In genomic region chr6:67195148-67195611, GRCm38 (mm10) we compare ENCODE assay signal across 10 mouse cellular contexts. TPM values are rescaled to one million over a fixed set of nuclear protein-coding genes. Genes with fewer than 3 reads are reported as not detected.
DNase-seq lines count a peak whose midpoint lies in the region; ATAC-seq lines count a peak whose summit lies in the region.
"Had no signal": no experiment of that assay in that cellular context is flagged by ENCODE, and none has a peak within 500 bp of the region (broad histone marks: within the 10 kb centered on the region; RNA-seq: fewer than 3 reads in every experiment).

No protein-coding gene starts in this region.

- H3K4me1 ChIP-seq in heart, embryonic 11.5 days (ENCODE audit: control insufficient read depth, insufficient read depth, low read length), result 0 out of 2 replicates have a peak, but pooled peaks cover 5% of the 10 kb centered on the region
- peaks cover 3% of the 10 kb centered on the region; the same call in 1 of the 2 replicates for H3K4me1 ChIP-seq in heart, embryonic 10.5 days
- peaks cover 9% of the 10 kb centered on the region; the same call in 1 of the 2 replicates for H3K4me1 ChIP-seq in neural tube, embryonic 15.5 days
- peaks cover 10% of the 10 kb centered on the region for H3K4me1 ChIP-seq in limb, embryonic 10.5 days

- no peak for ATAC-seq in heart, embryonic 11.5 days (replicated peaks; ENCODE audit: insufficient number of reproducible peaks, low FRiP score, low TSS enrichment)
- ATAC-seq in neural tube, embryonic 15.5 days (ENCODE audit: low FRiP score), result no peak

- no peaks in the 10 kb centered on the region for H3K9me3 ChIP-seq in heart, embryonic 11.5 days (replicated peaks; ENCODE audit: control insufficient read depth, low read length)
- H3K9me3 ChIP-seq in heart, embryonic 10.5 days, result no peaks in the 10 kb centered on the region
- H3K9me3 ChIP-seq in neural tube, embryonic 15.5 days (replicated peaks), result no peaks in the 10 kb centered on the region
- H3K9me3 ChIP-seq in limb, embryonic 10.5 days (replicated peaks), result no peaks in the 10 kb centered on the region

- H3K9ac ChIP-seq in heart, embryonic 11.5 days (ENCODE audit: low read depth, low read length), result no peak overlapping the region
- no peak overlapping the region for H3K9ac ChIP-seq in neural tube, embryonic 15.5 days (replicated peaks)

- WGBS in heart, embryonic 11.5 days (ENCODE audit: insufficient replicate concordance), result 4% methylated on average over 7 of the region's 7 CpGs
- WGBS in heart, embryonic 10.5 days, result 3% methylated on average over 7 of the region's 7 CpGs
- WGBS in neural tube, embryonic 15.5 days, result 18% methylated on average over 7 of the region's 7 CpGs
- WGBS in limb, embryonic 10.5 days, result 7% methylated on average over 7 of the region's 7 CpGs

- no peaks in the 10 kb centered on the region for H3K27me3 ChIP-seq in heart, embryonic 11.5 days (ENCODE audit: control insufficient read depth, insufficient read depth, low read length)
- no peaks in the 10 kb centered on the region for H3K27me3 ChIP-seq in heart, embryonic 10.5 days (ENCODE audit: insufficient read depth, poor library complexity, severe bottlenecking)
- H3K27me3 ChIP-seq in neural tube, embryonic 15.5 days (replicated peaks), result no peaks in the 10 kb centered on the region
- H3K27me3 ChIP-seq in limb, embryonic 10.5 days (ENCODE audit: low read depth, poor library complexity, severe bottlenecking), result no peaks in the 10 kb centered on the region

- H3K36me3 ChIP-seq in heart, embryonic 11.5 days (ENCODE audit: control insufficient read depth, insufficient read depth, low read length), result no peaks in the 10 kb centered on the region
- H3K36me3 ChIP-seq in heart, embryonic 10.5 days, result no peaks in the 10 kb centered on the region
- H3K36me3 ChIP-seq in neural tube, embryonic 15.5 days, result no peaks in the 10 kb centered on the region
- H3K36me3 ChIP-seq in limb, embryonic 10.5 days, result no peaks in the 10 kb centered on the region

- no peak overlapping the region for H3K4me3 ChIP-seq in heart, embryonic 11.5 days (ENCODE audit: low read depth, low read length)
- no peak overlapping the region; the same call in 1 of the 2 replicates for H3K4me3 ChIP-seq in heart, embryonic 10.5 days
- no peak overlapping the region for H3K4me3 ChIP-seq in neural tube, embryonic 15.5 days (replicated peaks)
- no peak overlapping the region for H3K4me3 ChIP-seq in limb, embryonic 10.5 days

- H3K4me2 ChIP-seq in heart, embryonic 11.5 days, result peak overlapping the region; percentile 17
- no peak overlapping the region for H3K4me2 ChIP-seq in neural tube, embryonic 15.5 days

- no peak for DNase-seq in heart, embryonic 10.5 days (ENCODE audit: low spot score)
- peak; percentile 36 for DNase-seq in neural tube, embryonic 10.5 days (ENCODE audit: extremely low spot score, low spot score)
- peak; percentile 30 for DNase-seq in limb, embryonic 10.5 days (ENCODE audit: low spot score)
- peak; percentile 33 for DNase-seq in skeletal muscle tissue, adult 2 months (ENCODE audit: low read depth, low spot score)
- DNase-seq in thymus, postnatal 10 days (ENCODE audit: low spot score in 2 of 2), result no peak
- no peak for DNase-seq in frontal cortex, postnatal 36 days (ENCODE audit: low spot score in 2 of 2)
- DNase-seq: cerebellum, postnatal 25 days; left cerebral cortex, postnatal 4 days had no signal

- no peak overlapping the region for H3K27ac ChIP-seq in heart, embryonic 11.5 days (ENCODE audit: low read depth, low read length)
- no peak overlapping the region for H3K27ac ChIP-seq in heart, embryonic 10.5 days
- no peak overlapping the region for H3K27ac ChIP-seq in neural tube, embryonic 15.5 days (replicated peaks)
- no peak overlapping the region for H3K27ac ChIP-seq in limb, embryonic 10.5 days

RNA-seq across cellular contexts. Expression of gene Serbp1, which starts 42.8 kb away (rescaled TPM):
- 447 and 449 TPM in 2 replicates for polyA plus RNA-seq in heart, embryonic 11.5 days (2014; fragmentation: Nextera tagmentation; extraction: Ambion mirVana)
- 392 and 514 TPM in 2 replicates for polyA plus RNA-seq in heart, embryonic 10.5 days (2016; fragmentation: Nextera tagmentation; extraction: Ambion mirVana)
- polyA plus RNA-seq in neural tube, embryonic 15.5 days (2015; fragmentation: Nextera tagmentation; extraction: Ambion mirVana), result 293 and 341 TPM in 2 replicates
- 505 and 553 TPM in 2 replicates for polyA plus RNA-seq in limb, embryonic 10.5 days (2016; fragmentation: Nextera tagmentation; extraction: Ambion mirVana)

Comparison
In these comparisons a context has a peak if more than half of its experiments do, and no peak if none do; other contexts are left out.
1. DNase-seq: peak in neural tube, embryonic 10.5 days (single experiment), limb, embryonic 10.5 days (single experiment) and skeletal muscle tissue, adult 2 months (single experiment); none in heart, embryonic 10.5 days (single experiment), thymus, postnatal 10 days (0 of 2) and frontal cortex, postnatal 36 days (0 of 2).